Mouse (Mus musculus): ENCODE measurements around the gene Bptf. TPM values are rescaled to one million over a fixed set of nuclear protein-coding genes. Genes with fewer than 3 reads are reported as not detected.

Gene Bptf
- polyA plus RNA-seq, 1 experiment from 2014 or later, result 39.3 TPM

Other genes with a start within 250 kb of the Bptf start
- gene Smurf2, start 211.4 kb downstream of the Bptf start, polyA plus RNA-seq (2014; fragmentation: Nextera tagmentation; extraction: Ambion mirVana), result 16.8 and 18.9 TPM in 2 replicates
- gene Kpna2, start 132.6 kb downstream of the Bptf start, polyA plus RNA-seq (2014; fragmentation: Nextera tagmentation; extraction: Ambion mirVana), result 632 and 636 TPM in 2 replicates
- gene 1810010H24Rik, start 106.4 kb downstream of the Bptf start, polyA plus RNA-seq (2014; fragmentation: Nextera tagmentation; extraction: Ambion mirVana), result 3.5 and 4.5 TPM in 2 replicates
- gene Nol11, start 57.3 kb upstream of the Bptf start, polyA plus RNA-seq (2014; fragmentation: Nextera tagmentation; extraction: Ambion mirVana), result 69.8 and 74.0 TPM in 2 replicates

Measured in neural tube, embryonic 11.5 days (tissue).